Mouse (Mus musculus): ENCODE measurements at regions not wholly inside any gene's neighbourhood (a gene's known extent, or its start where the extent isn't known, plus 50 kb on each side); places are given as distances from the start of the nearest gene placed in this dataset.

- DNase-seq (ENCODE audit: extremely low spot score in 1 of 2, low spot score in 1 of 2) = no peak
Observed at GRCm38 (mm10) chr13:69421966-69422365, 111.6 kb upstream of the Nsun2 start.

- DNase-seq (ENCODE audit: extremely low spot score in 1 of 2, low spot score in 1 of 2) = no peak
Observed at GRCm38 (mm10) chr13:69426117-69426516, 107.4 kb upstream of the Nsun2 start.

DNA sequence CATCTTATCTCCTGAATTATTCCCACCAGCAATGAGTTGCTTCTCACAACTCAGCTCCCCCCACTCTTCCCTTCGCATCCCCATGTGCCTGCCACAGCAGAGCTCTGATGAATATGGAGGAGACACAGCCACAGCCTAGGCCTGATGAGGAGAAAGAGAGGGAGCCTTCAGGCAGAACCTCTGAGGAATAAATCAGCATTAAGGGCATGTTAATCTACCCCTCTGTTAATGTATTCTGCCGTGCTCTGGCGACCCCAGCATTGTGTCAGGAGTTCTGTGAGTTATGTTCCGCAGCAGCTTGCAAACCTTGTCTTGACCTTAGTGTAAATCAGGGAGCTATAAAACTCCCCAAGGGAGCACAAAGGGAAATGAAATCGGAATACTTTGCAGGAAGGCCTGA, 104.0 kb upstream of the Nsun2 start:
- no peak for DNase-seq (ENCODE audit: extremely low spot score in 1 of 2, low spot score in 1 of 2)

- DNase-seq (ENCODE audit: extremely low spot score in 1 of 2, low spot score in 1 of 2) = no peak
Observed at GRCm38 (mm10) chr13:69433461-69434323, 99.9 kb upstream of the Nsun2 start.

- DNase-seq (ENCODE audit: extremely low spot score in 1 of 2, low spot score in 1 of 2) = no peak
Observed at GRCm38 (mm10) chr13:69439486-69439885, 94.1 kb upstream of the Nsun2 start.

- DNase-seq (ENCODE audit: extremely low spot score in 1 of 2, low spot score in 1 of 2) = no peak
Observed at GRCm38 (mm10) chr13:69441798-69442197, 91.7 kb upstream of the Nsun2 start.

- no peak for DNase-seq (ENCODE audit: extremely low spot score in 1 of 2, low spot score in 1 of 2)
Observed at GRCm38 (mm10) chr13:69445611-69446010, 87.9 kb upstream of the Nsun2 start.

Small RNA genes lying in the stretch of these regions (microRNA-seq; reads per million reads assigned to microRNA genes)
- 0 reads per million in 2 experiments for gene Gm44375

All from layer of hippocampus, postnatal 25 days (tissue).